10 mouse cellular contexts compared by ENCODE assay signal in genomic region chr17:6743039-6743575, GRCm38 (mm10). TPM values are rescaled to one million over a fixed set of nuclear protein-coding genes. Genes with fewer than 3 reads are reported as not detected.
DNase-seq lines count a peak whose midpoint lies in the region; ATAC-seq lines count a peak whose summit lies in the region.
"Had no signal": no experiment of that assay in that cellular context is flagged by ENCODE, and none has a peak within 500 bp of the region (broad histone marks: within the 10 kb centered on the region; RNA-seq: fewer than 3 reads in every experiment).

No protein-coding gene starts in this region.

- H3K27me3 ChIP-seq in heart, embryonic 13.5 days (replicated peaks), result no peaks in the 10 kb centered on the region
- no peaks in the 10 kb centered on the region for H3K27me3 ChIP-seq in neural tube, embryonic 11.5 days (ENCODE audit: control insufficient read depth, insufficient read depth, low read length)
- H3K27me3 ChIP-seq in neural tube, embryonic 15.5 days (replicated peaks), result no peaks in the 10 kb centered on the region
- no peaks in the 10 kb centered on the region for H3K27me3 ChIP-seq in embryonic facial prominence, embryonic 13.5 days

- H3K36me3 ChIP-seq in heart, embryonic 13.5 days, result peaks cover 69% of the 10 kb centered on the region
- peaks cover 3% of the 10 kb centered on the region; the same call in 1 of the 2 replicates for H3K36me3 ChIP-seq in neural tube, embryonic 11.5 days (ENCODE audit: control insufficient read depth, insufficient read depth, low read length)
- H3K36me3 ChIP-seq in neural tube, embryonic 15.5 days, result peaks cover 6% of the 10 kb centered on the region
- peaks cover 21% of the 10 kb centered on the region for H3K36me3 ChIP-seq in embryonic facial prominence, embryonic 13.5 days

- no peak for ATAC-seq in heart, embryonic 13.5 days (ENCODE audit: extremely low read depth, insufficient number of reproducible peaks, low FRiP score, low TSS enrichment)
- no peak for ATAC-seq in neural tube, embryonic 11.5 days (ENCODE audit: insufficient read depth, low FRiP score, low TSS enrichment)
- no peak for ATAC-seq in neural tube, embryonic 15.5 days (ENCODE audit: low FRiP score)
- ATAC-seq in embryonic facial prominence, embryonic 13.5 days (ENCODE audit: insufficient number of reproducible peaks, insufficient read depth, low FRiP score, low TSS enrichment, low read depth), result no peak
- 0 out of 2 replicates have a peak, but pooled peaks have one; percentile 5 for ATAC-seq in megakaryocyte-erythroid progenitor cell, adult 5-6 weeks (replicated peaks; ENCODE audit: low FRiP score, low TSS enrichment, poor library complexity, severe bottlenecking)

- H3K27ac ChIP-seq in heart, embryonic 13.5 days (replicated peaks), result peak overlapping the region; percentile 71
- H3K27ac ChIP-seq in neural tube, embryonic 11.5 days (ENCODE audit: low read depth, low read length), result no peak overlapping the region
- H3K27ac ChIP-seq in neural tube, embryonic 15.5 days (replicated peaks), result no peak overlapping the region
- H3K27ac ChIP-seq in embryonic facial prominence, embryonic 13.5 days, result 0 out of 2 replicates have a peak overlapping the region, but pooled peaks have one; percentile 40

- no peak overlapping the region for H3K4me3 ChIP-seq in heart, embryonic 13.5 days
- no peak overlapping the region for H3K4me3 ChIP-seq in neural tube, embryonic 11.5 days (ENCODE audit: low read depth, low read length)
- no peak overlapping the region for H3K4me3 ChIP-seq in neural tube, embryonic 15.5 days (replicated peaks)
- no peak overlapping the region for H3K4me3 ChIP-seq in embryonic facial prominence, embryonic 13.5 days

- no peak overlapping the region for H3K4me2 ChIP-seq in heart, embryonic 13.5 days
- no peak overlapping the region for H3K4me2 ChIP-seq in neural tube, embryonic 11.5 days (ENCODE audit: low read depth)
- H3K4me2 ChIP-seq in neural tube, embryonic 15.5 days, result no peak overlapping the region
- H3K4me2 ChIP-seq in embryonic facial prominence, embryonic 13.5 days, result no peak overlapping the region

- 65% methylated on average over 11 of the region's 11 CpGs for WGBS in heart, embryonic 13.5 days
- WGBS in neural tube, embryonic 11.5 days, result 87% methylated on average over 11 of the region's 11 CpGs
- WGBS in neural tube, embryonic 15.5 days, result 88% methylated on average over 11 of the region's 11 CpGs
- WGBS in embryonic facial prominence, embryonic 13.5 days, result 90% methylated on average over 11 of the region's 11 CpGs

- peaks cover 61% of the 10 kb centered on the region for H3K4me1 ChIP-seq in heart, embryonic 13.5 days
- peaks cover 21% of the 10 kb centered on the region; the same call in 1 of the 2 replicates for H3K4me1 ChIP-seq in neural tube, embryonic 11.5 days (ENCODE audit: control insufficient read depth, insufficient read depth, low read length)
- H3K4me1 ChIP-seq in neural tube, embryonic 15.5 days, result peaks cover 55% of the 10 kb centered on the region
- H3K4me1 ChIP-seq in embryonic facial prominence, embryonic 13.5 days, result peaks cover 60% of the 10 kb centered on the region

- H3K9me3 ChIP-seq in heart, embryonic 13.5 days, result no peaks in the 10 kb centered on the region
- no peaks in the 10 kb centered on the region for H3K9me3 ChIP-seq in neural tube, embryonic 11.5 days (ENCODE audit: control insufficient read depth, low read length)
- H3K9me3 ChIP-seq in neural tube, embryonic 15.5 days (replicated peaks), result no peaks in the 10 kb centered on the region
- no peaks in the 10 kb centered on the region for H3K9me3 ChIP-seq in embryonic facial prominence, embryonic 13.5 days

- DNase-seq in heart, adult 9 months (ENCODE audit: low spot score in 2 of 2), result no peak
- DNase-seq in neural tube, embryonic 11.5 days (ENCODE audit: low spot score), result peak; percentile 9
- DNase-seq in layer of hippocampus, adult 11-12 months (ENCODE audit: low spot score), result no peak
- DNase-seq in T-cell, adult 2 months (ENCODE audit: low spot score), result no peak
- DNase-seq: cerebellum, adult 9-10 months; midbrain, embryonic 14.5 days had no signal

- no peak overlapping the region for H3K9ac ChIP-seq in heart, embryonic 13.5 days
- no peak overlapping the region for H3K9ac ChIP-seq in neural tube, embryonic 11.5 days (ENCODE audit: low read length)
- H3K9ac ChIP-seq in neural tube, embryonic 15.5 days (replicated peaks), result no peak overlapping the region
- no peak overlapping the region for H3K9ac ChIP-seq in embryonic facial prominence, embryonic 13.5 days

RNA-seq across cellular contexts. Expression of gene Ezr, which starts 39.5 kb away (rescaled TPM):
- polyA plus RNA-seq in heart, embryonic 13.5 days (2015; fragmentation: Nextera tagmentation; extraction: Ambion mirVana), result 103 and 105 TPM in 2 replicates
- polyA plus RNA-seq in neural tube, embryonic 11.5 days (2014; fragmentation: Nextera tagmentation; extraction: Ambion mirVana), result 63.4 and 74.3 TPM in 2 replicates
- 48.0 and 90.3 TPM in 2 replicates for polyA plus RNA-seq in neural tube, embryonic 15.5 days (2015; fragmentation: Nextera tagmentation; extraction: Ambion mirVana)
- 51.5 and 60.4 TPM in 2 replicates for polyA plus RNA-seq in embryonic facial prominence, embryonic 13.5 days (2015; fragmentation: Nextera tagmentation; extraction: Ambion mirVana)
- total RNA-seq in megakaryocyte-erythroid progenitor cell, adult 5-6 weeks (2014; fragmentation: Nextera tagmentation), result 82.2 and 85.0 TPM in 2 replicates
- total RNA-seq in megakaryocyte-erythroid progenitor cell, adult 5-6 weeks (2017), result 161 and 203 TPM in 2 replicates

Comparison
In these comparisons a context has a peak if more than half of its experiments do, and no peak if none do; other contexts are left out.
1. H3K27ac ChIP-seq: peak in heart, embryonic 13.5 days (single experiment) and embryonic facial prominence, embryonic 13.5 days (single experiment); none in neural tube, embryonic 11.5 days (single experiment) and neural tube, embryonic 15.5 days (single experiment).